Mouse (Mus musculus) myocyte (in vitro differentiated cells): Measurements from ENCODE around the gene Msh4. TPM values are rescaled to one million over a fixed set of nuclear protein-coding genes. Genes with fewer than 3 reads are reported as not detected.

Source experiments
- H3K27me3 ChIP-seq: one replicate; pipeline ENCODE4 v1.6.1; 2011; ENCODE audit not compliant: control insufficient read depth, insufficient read depth, insufficient read length
- H3K36me3 ChIP-seq: one replicate; pipeline ENCODE4 v1.6.1; 2011; ENCODE audit not compliant: control insufficient read depth, insufficient read depth
- H3K4me2 ChIP-seq: one replicate; pipeline ENCODE4 v1.6.1; 2011; ENCODE audit warnings: low read depth, control low read depth
- H3K4me3 ChIP-seq: one replicate; pipeline ENCODE4 v1.5.1; 2011; ENCODE audit warnings: mild to moderate bottlenecking, control low read depth, moderate library complexity
- H3K79me2 ChIP-seq: one replicate; pipeline ENCODE4 v1.6.1; 2011; ENCODE audit not compliant: control insufficient read depth, insufficient read depth
- H3ac ChIP-seq: one replicate; pipeline ENCODE4 v1.6.1; 2011; ENCODE audit not compliant: control insufficient read depth, insufficient read length
- CEBPB ChIP-seq: IDR thresholded peaks from 2 replicates; pipeline ENCODE4 v1.6.1; 2011; ENCODE audit warnings: mild to moderate bottlenecking, moderate library complexity; ENCODE audit not compliant: poor library complexity, insufficient read depth, severe bottlenecking
- E2F4 ChIP-seq: IDR thresholded peaks from one replicate; pipeline ENCODE4 v1.6.1; 2011; ENCODE audit warnings: mild to moderate bottlenecking, control low read depth, moderate library complexity; ENCODE audit not compliant: insufficient read depth
- MAX ChIP-seq: IDR thresholded peaks from one replicate; pipeline ENCODE4 v1.6.1; 2011; ENCODE audit warnings: low read depth, mild to moderate bottlenecking, control low read depth
- MYOD1 ChIP-seq, 3 experiments: IDR thresholded peaks; one replicate each; pipeline ENCODE4 v1.6.1; 2011; ENCODE audit warnings: control low read depth in 2 of 3, low read depth in 2 of 3, mild to moderate bottlenecking in 2 of 3, moderate library complexity in 1 of 3; ENCODE audit not compliant: insufficient read length in 2 of 3, control insufficient read depth in 1 of 3
- MYOG ChIP-seq, 3 experiments: IDR thresholded peaks; one replicate each; pipeline ENCODE4 v1.6.1; 2011; ENCODE audit warnings: control low read depth in 2 of 3, low read depth in 2 of 3, mild to moderate bottlenecking in 2 of 3; ENCODE audit not compliant: insufficient read length in 2 of 3, control insufficient read depth in 1 of 3, insufficient read depth in 1 of 3
- POLR2A ChIP-seq: IDR thresholded peaks from one replicate; pipeline ENCODE4 v1.6.1; 2011; ENCODE audit warnings: low read depth, mild to moderate bottlenecking, control low read depth, moderate library complexity; ENCODE audit not compliant: insufficient read length
- POLR2AphosphoS2 ChIP-seq: IDR thresholded peaks from one replicate; pipeline ENCODE4 v1.6.1; 2011; ENCODE audit warnings: low read depth, control low read depth; ENCODE audit not compliant: insufficient read length
- REST ChIP-seq: IDR thresholded peaks from one replicate; pipeline ENCODE4 v1.6.1; 2011; ENCODE audit warnings: mild to moderate bottlenecking, control low read depth, moderate library complexity; ENCODE audit not compliant: insufficient read depth, insufficient read length
- SRF ChIP-seq: IDR thresholded peaks from one replicate; pipeline ENCODE4 v1.6.1; 2011; ENCODE audit warnings: low read depth; ENCODE audit not compliant: control insufficient read depth, insufficient read length
- TCF12 ChIP-seq: IDR thresholded peaks from one replicate; pipeline ENCODE4 v1.6.1; 2011; ENCODE audit warnings: mild to moderate bottlenecking, control low read depth; ENCODE audit not compliant: poor library complexity, insufficient read depth, severe bottlenecking
- TCF3 ChIP-seq: IDR thresholded peaks from one replicate; pipeline ENCODE4 v1.6.1; 2011; ENCODE audit warnings: low read depth, control low read depth; ENCODE audit not compliant: insufficient read length
- USF1 ChIP-seq: IDR thresholded peaks from one replicate; pipeline ENCODE4 v1.6.1; 2011; ENCODE audit warnings: low read depth, mild to moderate bottlenecking, control low read depth, moderate library complexity
- polyA plus RNA-seq: library from polyadenylated mRNA; unstranded; fragments of >200 nt; fragmentation: generic; extraction: Trizol; gene quantifications from one replicate; pipeline ENCODE4 v1.2.1, GENCODE M21; 2012; ENCODE audit warnings: missing spikeins

Gene Msh4
- polyA plus RNA-seq, 1 experiment, result 0.02 TPM

- Histone ChIP-seq H3ac (no peak overlapping the region), H3K27me3 (no peaks in the 10 kb centered on the region), H3K36me3 (no peaks in the 10 kb centered on the region), H3K4me2 (no peak overlapping the region), H3K4me3 (no peak overlapping the region), H3K79me2 (no peaks in the 10 kb centered on the region)
- TF ChIP-seq TCF12 (no peak), SRF (no peak), MAX (no peak), POLR2AphosphoS2 (no peak), REST (no peak), TCF3 (no peak), MYOG (IDR thresholded peaks at IDR 0.05; ENCODE audit: control insufficient read depth in 1 of 3, insufficient read depth in 1 of 3, insufficient read length in 2 of 3, low read depth in 2 of 3) (no peak), POLR2A (no peak), MYOD1 (IDR thresholded peaks at IDR 0.05; ENCODE audit: control insufficient read depth in 1 of 3, insufficient read length in 2 of 3, low read depth in 2 of 3) (no peak), E2F4 (no peak), CEBPB (no peak), USF1 (no peak)
Measured at GRCm38 (mm10) chr3:153826616-153827015, 79.3 kb downstream of the Msh4 start.

GRCm38 (mm10) chr3:153825197-153825596 is 80.7 kb downstream of the Msh4 start:
- TF ChIP-seq TCF12 (no peak), E2F4 (no peak), MAX (no peak), TCF3 (no peak), USF1 (no peak), MYOG (IDR thresholded peaks at IDR 0.05; ENCODE audit: control insufficient read depth in 1 of 3, insufficient read depth in 1 of 3, insufficient read length in 2 of 3, low read depth in 2 of 3) (no peak), POLR2A (no peak), SRF (no peak), REST (no peak), MYOD1 (IDR thresholded peaks at IDR 0.05; ENCODE audit: control insufficient read depth in 1 of 3, insufficient read length in 2 of 3, low read depth in 2 of 3) (no peak), CEBPB (no peak), POLR2AphosphoS2 (no peak)
- Histone ChIP-seq H3K79me2 (no peaks in the 10 kb centered on the region), H3ac (no peak overlapping the region), H3K4me2 (no peak overlapping the region), H3K36me3 (no peaks in the 10 kb centered on the region), H3K4me3 (no peak overlapping the region), H3K27me3 (no peaks in the 10 kb centered on the region)

- no peaks in the 10 kb centered on the region for H3K27me3 ChIP-seq
- H3K4me2 ChIP-seq, result no peak overlapping the region
- H3K79me2 ChIP-seq, result no peaks in the 10 kb centered on the region
- no peak overlapping the region for H3ac ChIP-seq
- no peak overlapping the region for H3K4me3 ChIP-seq
- no peaks in the 10 kb centered on the region for H3K36me3 ChIP-seq
- no peak for TF ChIP-seq SRF
- no peak for TF ChIP-seq CEBPB
- no peak for TF ChIP-seq POLR2AphosphoS2
- no peak for TF ChIP-seq USF1
- TF ChIP-seq MAX, result no peak
- no peak for TF ChIP-seq E2F4
- no peak for TF ChIP-seq TCF12
- no peak for TF ChIP-seq REST
- no peak for TF ChIP-seq MYOD1 (IDR thresholded peaks at IDR 0.05; ENCODE audit: control insufficient read depth in 1 of 3, insufficient read length in 2 of 3, low read depth in 2 of 3)
- no peak for TF ChIP-seq POLR2A
- no peak for TF ChIP-seq TCF3
Measured at GRCm38 (mm10) chr3:153823671-153824515, 82.0 kb downstream of the Msh4 start.

GRCm38 (mm10) chr3:153819438-153819837 is 86.5 kb downstream of the Msh4 start:
- no peak overlapping the region for H3K4me2 ChIP-seq
- no peak overlapping the region for H3ac ChIP-seq
- H3K36me3 ChIP-seq, result no peaks in the 10 kb centered on the region
- no peak for TF ChIP-seq REST
- TF ChIP-seq TCF3, result no peak
- no peak for TF ChIP-seq USF1
- TF ChIP-seq POLR2A, result no peak
- no peak for TF ChIP-seq TCF12
- no peak for TF ChIP-seq MYOD1 (IDR thresholded peaks at IDR 0.05; ENCODE audit: control insufficient read depth in 1 of 3, insufficient read length in 2 of 3, low read depth in 2 of 3)
- TF ChIP-seq E2F4, result no peak
- TF ChIP-seq MYOG (IDR thresholded peaks at IDR 0.05; ENCODE audit: control insufficient read depth in 1 of 3, insufficient read depth in 1 of 3, insufficient read length in 2 of 3, low read depth in 2 of 3), result no peak
- no peak for TF ChIP-seq POLR2AphosphoS2
- TF ChIP-seq MAX, result no peak
- no peak for TF ChIP-seq SRF
- TF ChIP-seq CEBPB, result no peak
- H3K27me3 ChIP-seq, result no peaks in the 10 kb centered on the region
- H3K79me2 ChIP-seq, result no peaks in the 10 kb centered on the region
- no peak overlapping the region for H3K4me3 ChIP-seq
